Mouse (Mus musculus): Measurements from ENCODE around the gene Pdyn.

The Pdyn gene

GRCm38 (mm10) chr2:129654233-129654950 is 45.3 kb downstream of the Pdyn start:
- no peak for DNase-seq (ENCODE audit: low read depth, low spot score)

DNA sequence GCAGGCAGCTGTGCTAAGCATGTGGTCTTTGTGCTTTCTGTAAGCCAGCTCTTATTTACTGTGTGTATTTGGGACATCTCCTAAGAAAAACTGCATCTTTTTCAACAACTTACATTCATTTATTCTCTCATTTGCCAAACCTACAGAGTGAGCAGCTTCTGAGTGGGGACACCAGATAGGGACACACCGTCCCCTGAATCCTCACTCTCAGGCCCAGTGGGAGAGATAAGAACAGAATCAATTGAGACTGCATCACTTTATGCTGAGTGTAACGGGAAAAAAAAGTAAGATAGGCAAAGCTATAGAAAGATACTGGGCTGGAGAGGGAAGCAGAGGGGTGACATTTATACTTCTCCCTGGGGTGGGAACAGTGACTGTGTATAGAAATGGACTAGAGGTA is 46.0 kb downstream of the Pdyn start:
- DNase-seq (ENCODE audit: low read depth, low spot score) = no peak

- no peak for DNase-seq (ENCODE audit: low read depth, low spot score)
Observed at GRCm38 (mm10) chr2:129652616-129653015, 47.0 kb downstream of the Pdyn start.
